Mouse (Mus musculus): ENCODE data around the gene Gpam.

GRCm38 (mm10) chr19:55148109-55148508 lies 21.1 kb upstream of the Gpam start:
- no peak for TF ChIP-seq CTCF (IDR thresholded peaks at IDR 0.05; ENCODE audit: low read depth)
- no peak for TF ChIP-seq EP300 (IDR thresholded peaks at IDR 0.05; ENCODE audit: low read depth)

Measured in liver, postnatal 0 days (tissue).